Mouse (Mus musculus) hindbrain, embryonic 15.5 days (tissue): ENCODE measurements at regions not wholly inside any gene's neighbourhood (a gene's known extent, or its start where the extent isn't known, plus 50 kb on each side); places are given as distances from the start of the nearest gene placed in this dataset.

Source experiments
- ATAC-seq: fragments of 200-750 bp; cut with Nextera tagmentation; 2 replicates; pipeline ENCODE4 v1.8.0; 2017; ENCODE audit warnings: low read depth, moderate number of reproducible peaks, moderate TSS enrichment; ENCODE audit not compliant: low FRiP score
- H3K27ac ChIP-seq: fragments of 300-500 bp; sonication (generic); replicated peaks from 2 replicates; pipeline ENCODE4 v1.5.1; 2015; ENCODE audit warnings: mild to moderate bottlenecking, inconsistent platforms
- H3K27me3 ChIP-seq: fragments of 300-500 bp; sonication (generic); 2 replicates; pipeline ENCODE4 v1.6.1; 2015; ENCODE audit warnings: control low read depth, inconsistent platforms
- H3K36me3 ChIP-seq: fragments of 300-500 bp; sonication (generic); 2 replicates; pipeline ENCODE4 v1.6.1; 2015; ENCODE audit warnings: control low read depth, inconsistent platforms
- H3K4me1 ChIP-seq: fragments of 300-500 bp; sonication (generic); replicated peaks from 2 replicates; pipeline ENCODE4 v1.6.1; 2015; ENCODE audit warnings: control low read depth, inconsistent platforms
- H3K4me2 ChIP-seq: fragments of 300-500 bp; sonication (generic); 2 replicates; pipeline ENCODE4 v1.6.1; 2015; ENCODE audit warnings: moderate library complexity, mild to moderate bottlenecking, inconsistent platforms
- H3K4me3 ChIP-seq: fragments of 300-500 bp; sonication (generic); 2 replicates; pipeline ENCODE4 v1.5.1; 2015; ENCODE audit warnings: mild to moderate bottlenecking, inconsistent platforms
- H3K9ac ChIP-seq: fragments of 300-500 bp; sonication (generic); 2 replicates; pipeline ENCODE4 v1.6.1; 2015; ENCODE audit warnings: inconsistent platforms
- H3K9me3 ChIP-seq: fragments of 300-500 bp; sonication (generic); 2 replicates; pipeline ENCODE4 v1.6.1; 2016; ENCODE audit warnings: control low read depth, inconsistent platforms
- WGBS: fragments of 180-500 bp; shearing (Covaris S2); methylation state at CpG from one replicate; pipeline ENCODE4 v1.1.7; 2015; 5-methylcytosine and 5-hydroxymethylcytosine counted together

DNA sequence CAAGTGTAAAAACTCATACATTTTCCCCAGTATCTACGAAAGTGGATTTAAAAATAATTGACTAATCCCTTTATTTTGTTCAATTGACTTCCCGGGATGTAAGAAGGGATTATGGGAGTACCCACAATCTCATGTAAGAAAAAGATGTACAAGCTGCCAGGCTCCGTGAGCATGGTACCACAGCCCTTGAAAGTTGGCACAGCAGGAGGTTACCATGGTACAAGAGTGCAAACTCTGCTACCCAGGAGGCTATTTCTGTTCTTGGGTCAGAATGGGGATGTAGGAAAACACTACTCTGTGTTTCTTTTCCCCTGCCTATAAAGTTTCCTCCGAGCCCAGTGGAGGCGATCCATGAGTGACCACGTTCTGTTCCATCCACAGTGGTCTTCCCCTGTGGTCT is 113.9 kb upstream of the Hdac4 start:
- H3K4me2 ChIP-seq, result no peak overlapping the region
- WGBS, result 84% methylated on average over 6 of the region's 6 CpGs
- ATAC-seq, result no peak
- no peak overlapping the region for H3K9ac ChIP-seq
- H3K27me3 ChIP-seq, result no peaks in the 10 kb centered on the region
- H3K9me3 ChIP-seq, result no peaks in the 10 kb centered on the region
- H3K27ac ChIP-seq, result no peak overlapping the region
- H3K4me1 ChIP-seq, result no peaks in the 10 kb centered on the region
- H3K4me3 ChIP-seq, result no peak overlapping the region
- no peaks in the 10 kb centered on the region for H3K36me3 ChIP-seq

DNA sequence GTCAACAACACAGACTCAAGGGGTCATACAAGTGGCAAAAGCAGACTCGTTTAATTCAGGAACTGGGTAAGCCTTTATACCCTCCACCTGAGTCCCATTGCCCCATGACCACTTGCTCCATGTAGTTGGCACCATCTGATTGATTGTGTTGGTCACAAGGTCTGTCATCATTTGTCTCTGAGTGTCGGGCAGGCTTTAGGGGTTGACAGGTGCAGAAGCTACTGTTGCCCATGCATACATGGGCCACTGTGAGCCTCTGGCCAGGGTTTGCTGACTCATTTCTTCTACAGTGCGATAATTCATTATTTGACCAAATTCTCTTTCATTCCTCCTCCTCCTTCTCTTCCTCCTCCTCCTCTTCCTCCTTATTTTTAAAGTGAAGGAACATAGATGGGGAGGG is 113.0 kb upstream of the Hdac4 start:
- no peak for ATAC-seq
- H3K4me2 ChIP-seq, result no peak overlapping the region
- no peaks in the 10 kb centered on the region for H3K9me3 ChIP-seq
- no peaks in the 10 kb centered on the region for H3K36me3 ChIP-seq
- WGBS, result 87% methylated on average over 3 of the region's 3 CpGs
- no peaks in the 10 kb centered on the region for H3K4me1 ChIP-seq
- H3K27ac ChIP-seq, result no peak overlapping the region
- H3K9ac ChIP-seq, result no peak overlapping the region
- H3K27me3 ChIP-seq, result no peaks in the 10 kb centered on the region
- no peak overlapping the region for H3K4me3 ChIP-seq

DNA sequence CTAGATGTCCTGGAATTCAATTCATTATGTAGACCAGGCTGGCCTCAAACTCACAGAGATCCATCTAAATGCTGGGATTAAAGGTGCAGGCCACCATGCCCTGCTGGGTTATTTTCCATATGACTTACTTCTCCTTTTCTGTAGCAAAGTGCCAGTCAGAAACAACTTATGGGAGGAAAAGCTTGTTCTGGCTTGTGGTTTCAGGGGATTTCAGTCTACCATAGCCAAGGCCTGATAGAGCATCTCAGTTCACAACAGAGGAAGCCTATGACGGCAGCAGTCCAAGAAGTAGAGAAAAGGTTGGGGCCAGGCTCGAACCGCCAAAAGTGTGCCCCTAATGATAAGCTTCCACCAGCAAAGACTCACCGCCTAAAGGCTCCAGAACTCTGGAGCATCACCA is 110.5 kb upstream of the Hdac4 start:
- Histone ChIP-seq H3K27ac (no peak overlapping the region), H3K9ac (no peak overlapping the region), H3K36me3 (no peaks in the 10 kb centered on the region), H3K4me2 (no peak overlapping the region), H3K4me1 (no peaks in the 10 kb centered on the region), H3K9me3 (no peaks in the 10 kb centered on the region), H3K4me3 (no peak overlapping the region), H3K27me3 (no peaks in the 10 kb centered on the region)
- 90% methylated on average over 4 of the region's 4 CpGs for WGBS
- ATAC-seq, result no peak

DNA sequence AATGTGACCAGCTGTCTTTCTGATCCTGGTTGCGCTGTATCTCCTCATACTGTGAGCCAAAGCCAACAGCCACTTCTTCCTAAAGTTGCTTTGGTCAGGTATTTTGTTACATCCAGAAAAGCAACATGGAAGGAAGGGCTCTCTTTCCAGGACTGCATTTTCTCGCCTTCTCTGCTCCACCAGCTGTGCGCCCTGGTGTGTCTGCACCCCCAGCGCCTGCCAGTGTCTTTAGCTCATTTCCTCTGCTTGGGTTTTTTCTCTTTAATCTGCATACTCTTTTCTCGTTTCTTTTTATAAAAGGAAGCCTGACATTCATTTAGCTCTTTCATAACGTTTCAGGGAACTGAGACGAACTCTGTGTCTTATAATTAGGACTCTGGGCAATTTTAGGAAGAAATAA is 103.5 kb upstream of the Hdac4 start:
- H3K4me2 ChIP-seq, result no peak overlapping the region
- no peak overlapping the region for H3K27ac ChIP-seq
- no peak for ATAC-seq
- H3K36me3 ChIP-seq, result no peaks in the 10 kb centered on the region
- H3K4me3 ChIP-seq, result no peak overlapping the region
- no peaks in the 10 kb centered on the region for H3K27me3 ChIP-seq
- 74% methylated on average over 7 of the region's 7 CpGs for WGBS
- no peaks in the 10 kb centered on the region for H3K9me3 ChIP-seq
- no peaks in the 10 kb centered on the region for H3K4me1 ChIP-seq
- no peak overlapping the region for H3K9ac ChIP-seq

DNA sequence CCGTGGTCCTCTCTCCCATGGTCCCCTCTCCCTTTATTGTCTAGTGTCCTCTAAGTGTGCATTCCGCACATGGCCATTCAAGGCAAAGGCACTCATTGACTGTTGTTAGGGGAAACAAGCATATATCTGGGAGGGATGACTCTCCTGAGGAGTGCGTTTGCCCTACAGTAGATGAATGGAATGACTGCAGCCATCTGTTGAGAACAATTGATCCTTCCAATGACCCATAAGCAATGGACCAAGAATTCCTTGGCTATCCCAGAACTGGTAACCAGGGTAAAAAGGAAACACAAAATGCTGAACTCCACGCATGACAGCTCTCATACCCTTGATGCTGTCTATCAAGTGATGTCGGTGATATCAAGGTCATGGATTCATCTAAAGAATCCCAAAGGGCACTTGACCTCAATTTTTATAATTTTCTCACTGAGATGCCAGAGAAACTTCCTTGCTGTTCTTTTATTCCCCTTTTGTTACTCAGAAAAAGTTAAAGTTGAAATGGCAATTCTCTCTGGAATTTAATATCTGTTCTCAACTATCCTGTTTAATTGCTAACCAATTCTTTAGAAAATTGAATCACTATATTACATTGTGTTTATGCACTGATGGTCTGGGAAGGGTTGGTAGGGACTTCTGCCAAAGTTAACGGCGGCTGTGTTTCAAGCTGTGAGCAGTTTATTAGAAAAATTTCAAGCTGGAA is 97.3 kb upstream of the Hdac4 start:
- Histone ChIP-seq H3K4me3 (no peak overlapping the region), H3K4me1 (no peaks in the 10 kb centered on the region), H3K9me3 (no peaks in the 10 kb centered on the region), H3K27me3 (no peaks in the 10 kb centered on the region), H3K27ac (no peak overlapping the region), H3K36me3 (no peaks in the 10 kb centered on the region), H3K4me2 (no peak overlapping the region), H3K9ac (no peak overlapping the region)
- ATAC-seq, result 0 out of 2 replicates have a peak, but pooled peaks have one; percentile 11
- 51% methylated on average over 7 of the region's 7 CpGs for WGBS

DNA sequence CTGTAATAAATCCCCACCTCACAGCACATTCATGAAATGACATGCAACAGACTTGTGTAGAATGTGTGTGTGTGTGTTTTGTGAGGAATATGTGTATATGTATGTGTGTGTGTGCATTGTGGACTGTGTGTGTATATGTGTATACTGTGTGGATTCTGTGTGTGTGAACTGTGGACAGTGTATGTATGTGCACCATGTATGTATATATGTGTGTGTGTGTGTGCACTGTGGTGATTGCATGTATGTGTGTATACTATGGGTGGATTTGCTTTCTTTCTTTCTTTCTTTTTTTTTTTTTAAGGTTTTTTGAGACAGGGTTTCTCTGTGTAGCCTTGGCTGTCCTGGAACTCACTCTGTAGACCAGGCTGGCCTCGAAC is 91.5 kb upstream of the Hdac4 start:
- ATAC-seq, result no peak
- H3K36me3 ChIP-seq, result no peaks in the 10 kb centered on the region
- H3K9ac ChIP-seq, result no peak overlapping the region
- H3K4me3 ChIP-seq, result no peak overlapping the region
- H3K27ac ChIP-seq, result no peak overlapping the region
- peaks cover 8% of the 10 kb centered on the region; the same call in 1 of the 2 replicates for H3K4me1 ChIP-seq
- no peaks in the 10 kb centered on the region for H3K27me3 ChIP-seq
- H3K9me3 ChIP-seq, result no peaks in the 10 kb centered on the region
- H3K4me2 ChIP-seq, result no peak overlapping the region
- 100% methylated on average over 1 of the region's 1 CpGs for WGBS

DNA sequence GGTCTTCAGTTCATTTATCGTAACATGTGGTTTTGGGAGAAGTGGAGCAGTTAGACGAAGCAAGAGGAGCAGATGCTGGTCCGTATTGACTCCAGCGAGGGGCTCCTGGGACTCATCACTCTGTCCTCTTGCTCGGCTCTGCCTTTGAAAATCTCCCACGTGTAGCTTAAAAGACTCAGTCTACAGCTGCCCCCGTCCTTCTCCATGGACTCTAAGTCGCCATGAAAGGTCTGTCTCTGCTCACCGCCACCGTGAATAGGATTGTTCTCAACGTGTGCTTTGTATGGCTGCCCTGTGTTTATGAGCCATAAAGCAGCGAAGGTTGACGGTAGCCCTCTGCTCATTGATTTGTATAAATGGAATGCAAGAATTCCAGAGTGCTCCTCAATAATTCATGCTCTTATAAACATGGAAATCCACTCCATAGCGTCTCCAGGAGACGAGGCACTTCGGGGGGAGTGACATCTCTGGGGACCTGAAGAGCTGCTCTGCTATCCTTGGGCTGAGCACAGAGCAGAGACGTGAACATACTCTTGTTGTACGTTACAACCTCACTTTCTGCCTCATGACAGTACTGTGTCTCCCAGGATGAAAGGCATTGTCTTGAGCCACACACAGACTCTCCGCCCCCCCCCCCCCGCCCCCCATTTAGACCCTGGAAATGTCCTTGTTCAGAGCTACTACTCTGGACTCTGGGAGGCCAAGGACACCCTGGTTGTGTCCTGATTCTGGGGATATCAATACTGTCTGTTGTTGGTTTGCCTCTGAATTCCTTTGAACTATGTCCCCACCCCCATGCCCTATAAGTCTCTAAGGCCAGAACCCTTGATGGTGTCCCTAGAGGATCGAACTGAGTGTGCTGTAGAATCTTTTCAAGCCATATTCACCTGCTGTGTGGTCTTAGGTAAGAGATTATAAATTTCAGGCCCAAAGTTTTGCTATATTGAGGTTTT is 90.8 kb upstream of the Hdac4 start:
- Histone ChIP-seq H3K9ac (no peak overlapping the region), H3K4me2 (peak overlapping the region; percentile 28), H3K9me3 (no peaks in the 10 kb centered on the region), H3K4me3 (no peak overlapping the region), H3K4me1 (peaks cover 8% of the 10 kb centered on the region; the same call in 1 of the 2 replicates), H3K36me3 (no peaks in the 10 kb centered on the region), H3K27ac (no peak overlapping the region), H3K27me3 (no peaks in the 10 kb centered on the region)
- WGBS, result 28% methylated on average over 21 of the region's 21 CpGs
- ATAC-seq, result peak; percentile 59

DNA sequence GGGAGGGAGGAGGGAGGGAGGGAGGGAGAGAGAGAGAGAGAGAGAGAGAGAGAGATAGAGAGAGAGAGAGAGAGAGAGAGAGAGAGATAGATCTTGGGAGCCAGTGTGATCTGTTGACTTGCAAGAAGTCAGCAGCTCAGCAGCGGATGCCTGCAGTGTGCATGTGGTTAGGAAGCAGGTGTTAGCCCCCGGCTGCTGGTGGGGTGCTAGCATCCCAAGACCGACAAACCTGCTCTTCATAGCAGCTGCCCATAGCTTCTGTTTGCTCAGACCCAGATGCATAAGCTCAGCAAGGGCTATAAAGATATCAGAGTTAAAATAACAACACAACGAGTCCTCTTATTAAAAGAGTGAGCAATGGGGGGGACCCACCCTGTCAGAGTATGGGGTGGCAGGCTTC is 88.7 kb upstream of the Hdac4 start:
- Histone ChIP-seq H3K9ac (no peak overlapping the region), H3K4me2 (no peak overlapping the region), H3K27me3 (no peaks in the 10 kb centered on the region), H3K4me1 (peaks cover 8% of the 10 kb centered on the region; the same call in 1 of the 2 replicates), H3K27ac (no peak overlapping the region), H3K36me3 (no peaks in the 10 kb centered on the region), H3K4me3 (no peak overlapping the region), H3K9me3 (no peaks in the 10 kb centered on the region)
- no peak for ATAC-seq
- 72% methylated on average over 4 of the region's 4 CpGs for WGBS

DNA sequence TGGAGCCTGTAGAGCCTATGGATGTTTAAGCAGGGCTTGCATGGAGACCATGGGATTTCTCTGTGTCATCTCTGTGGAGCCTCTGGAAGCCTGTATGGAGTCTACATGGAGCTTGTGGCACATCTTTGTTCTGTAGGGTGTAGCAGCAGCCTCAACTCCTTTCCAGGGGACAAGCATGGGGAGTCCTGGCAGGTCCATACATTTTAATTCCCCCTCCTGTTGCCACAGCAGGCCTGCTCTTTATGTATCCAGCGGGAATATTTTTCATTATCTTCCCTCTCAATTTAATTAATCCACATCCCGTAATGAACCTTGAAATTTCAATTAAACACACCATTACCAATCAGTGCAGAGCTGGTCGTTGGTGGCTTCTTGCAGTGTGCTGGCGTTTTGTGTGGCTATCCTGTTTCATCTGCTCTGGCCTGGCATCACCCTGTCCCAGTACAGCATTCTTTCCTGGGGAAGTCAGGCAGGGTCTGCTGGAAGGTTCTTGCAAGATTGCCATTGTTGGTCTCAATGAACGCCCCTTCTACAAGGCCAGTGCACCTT is 81.8 kb upstream of the Hdac4 start:
- no peaks in the 10 kb centered on the region for H3K27me3 ChIP-seq
- peak overlapping the region; percentile 46 for H3K27ac ChIP-seq
- WGBS, result 53% methylated on average over 5 of the region's 5 CpGs
- peaks cover 6% of the 10 kb centered on the region; the same call in 1 of the 2 replicates for H3K4me1 ChIP-seq
- H3K4me3 ChIP-seq, result no peak overlapping the region
- no peak overlapping the region for H3K4me2 ChIP-seq
- ATAC-seq, result peak; percentile 77
- no peaks in the 10 kb centered on the region for H3K36me3 ChIP-seq
- no peak overlapping the region for H3K9ac ChIP-seq
- H3K9me3 ChIP-seq, result no peaks in the 10 kb centered on the region

DNA sequence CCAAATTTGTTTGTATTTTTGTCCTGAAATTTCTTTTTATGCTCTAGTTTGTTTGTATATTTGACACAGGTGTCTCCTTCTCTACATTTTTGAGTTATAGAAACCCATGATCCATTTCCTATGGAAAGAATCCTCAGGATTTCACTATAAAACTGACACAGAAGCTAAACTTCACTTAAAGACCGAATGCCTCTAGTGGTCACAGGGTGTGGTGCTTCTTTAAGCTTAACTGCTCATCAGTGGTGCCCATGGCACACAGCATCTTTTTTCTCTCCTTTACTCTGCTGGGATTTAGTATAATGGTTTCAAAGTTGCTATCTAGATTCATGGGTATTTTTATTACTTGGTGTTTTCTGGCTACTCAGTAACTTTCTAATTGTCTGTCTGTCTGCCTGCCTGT is 79.9 kb upstream of the Hdac4 start:
- Histone ChIP-seq H3K4me3 (no peak overlapping the region), H3K9me3 (no peaks in the 10 kb centered on the region), H3K36me3 (no peaks in the 10 kb centered on the region), H3K27ac (no peak overlapping the region), H3K9ac (no peak overlapping the region), H3K27me3 (no peaks in the 10 kb centered on the region), H3K4me2 (no peak overlapping the region), H3K4me1 (peaks cover 13% of the 10 kb centered on the region)
- WGBS, result 76% methylated on average over 1 of the region's 1 CpGs
- no peak for ATAC-seq

DNA sequence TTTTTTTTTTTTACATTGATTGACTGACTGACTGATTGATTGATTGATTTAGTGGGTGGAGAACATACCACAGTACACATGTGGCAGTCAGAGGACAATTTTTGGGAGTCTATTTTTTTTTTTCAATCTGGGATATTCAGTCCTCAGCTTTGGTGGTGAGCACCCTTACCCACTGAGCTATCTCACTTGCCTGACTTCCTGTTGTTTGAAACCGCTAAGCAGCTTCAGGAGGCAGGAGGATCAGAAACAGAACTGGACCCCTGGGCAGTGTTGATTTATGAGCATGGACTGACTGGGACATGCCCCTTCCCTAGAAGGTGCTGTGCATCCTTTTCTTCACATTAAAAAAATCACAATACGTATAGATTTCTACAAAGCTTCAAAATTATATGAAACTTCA is 78.3 kb upstream of the Hdac4 start:
- Histone ChIP-seq H3K4me2 (no peak overlapping the region), H3K4me1 (peaks cover 20% of the 10 kb centered on the region), H3K4me3 (no peak overlapping the region), H3K9me3 (no peaks in the 10 kb centered on the region), H3K27ac (no peak overlapping the region), H3K36me3 (no peaks in the 10 kb centered on the region), H3K9ac (no peak overlapping the region), H3K27me3 (no peaks in the 10 kb centered on the region)
- no peak for ATAC-seq
- 83% methylated on average over 2 of the region's 2 CpGs for WGBS

DNA sequence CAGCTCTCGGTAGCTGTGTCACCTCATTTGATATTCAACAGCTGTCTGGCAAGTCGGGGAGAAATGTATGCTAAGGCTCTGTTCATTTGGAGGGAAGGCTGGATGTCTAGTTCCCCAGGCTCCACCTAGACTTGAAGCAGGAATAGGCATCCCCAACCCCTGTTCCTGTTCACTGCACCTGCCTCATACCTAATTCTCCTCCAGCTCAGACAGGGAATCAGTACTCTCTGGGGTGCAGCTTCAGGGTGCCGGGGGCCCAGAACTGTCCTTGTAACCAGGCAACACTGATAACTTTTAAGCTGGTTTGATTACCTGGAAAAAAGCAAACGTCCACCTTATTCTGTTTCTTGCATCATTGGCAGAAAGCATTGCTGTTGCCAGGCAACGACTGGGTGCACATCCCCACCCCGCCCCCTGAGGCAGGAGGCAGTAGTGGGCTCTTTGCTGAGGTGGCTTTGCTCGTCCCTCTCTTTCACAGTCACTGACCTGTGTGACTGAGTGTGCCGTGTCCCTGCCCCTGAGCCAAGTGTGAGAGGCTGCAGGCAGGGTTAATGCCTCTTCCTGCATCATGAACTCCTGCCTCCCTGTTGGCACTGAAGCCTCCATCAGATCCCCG is 76.3 kb upstream of the Hdac4 start:
- Histone ChIP-seq H3K4me1 (peaks cover 14% of the 10 kb centered on the region), H3K9ac (no peak overlapping the region), H3K4me2 (no peak overlapping the region), H3K4me3 (no peak overlapping the region), H3K9me3 (no peaks in the 10 kb centered on the region), H3K27me3 (no peaks in the 10 kb centered on the region), H3K36me3 (no peaks in the 10 kb centered on the region), H3K27ac (no peak overlapping the region; the same call in 1 of the 2 replicates)
- ATAC-seq, result peak; percentile 65; the same call in 1 of the 2 replicates
- WGBS, result 29% methylated on average over 9 of the region's 9 CpGs
